Mouse (Mus musculus) heart, postnatal 0 days (tissue): Measurements from ENCODE around the gene Pclo.

Experiments
- CTCF ChIP-seq: IDR thresholded peaks from 2 replicates; pipeline ENCODE4 v1.5.1; 2016; ENCODE audit warnings: antibody characterized with exemption, control low read depth, low read depth
- EP300 ChIP-seq: IDR thresholded peaks from 2 replicates; pipeline ENCODE4 v1.6.1; 2016; ENCODE audit warnings: antibody characterized with exemption, low read depth

DNA sequence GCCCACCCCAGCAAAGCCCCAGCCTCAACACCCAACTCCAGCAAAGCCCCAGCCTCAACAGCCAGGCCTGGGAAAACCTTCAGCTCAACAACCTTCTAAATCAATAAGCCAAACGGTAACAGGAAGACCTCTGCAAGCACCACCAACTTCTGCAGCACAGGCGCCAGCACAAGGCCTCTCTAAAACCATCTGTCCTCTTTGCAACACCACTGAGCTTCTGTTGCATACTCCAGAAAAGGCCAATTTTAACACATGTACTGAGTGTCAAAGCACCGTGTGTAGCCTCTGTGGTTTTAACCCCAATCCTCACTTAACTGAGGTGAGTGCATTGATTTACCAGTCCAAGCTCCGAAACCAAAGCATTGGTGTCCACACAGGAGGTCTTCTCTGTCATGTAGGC lies 7.3 kb downstream of the Pclo start:
- TF ChIP-seq CTCF (no peak), EP300 (no peak)
